Mouse (Mus musculus) intestine, embryonic 14.5 days (tissue): ENCODE measurements around the gene Gpr45. TPM values are rescaled to one million over a fixed set of nuclear protein-coding genes. Genes with fewer than 3 reads are reported as not detected.
A peak's percentile ranks its signal among the peaks of the same experiment; 100 is the strongest.

ENCODE experiments used
- ATAC-seq: fragments of 200-750 bp; cut with Nextera tagmentation; replicated peaks from 2 replicates; pipeline ENCODE4 v1.8.0; 2017; ENCODE audit warnings: low read depth, moderate number of reproducible peaks, moderate TSS enrichment, moderate library complexity; ENCODE audit not compliant: low FRiP score, low TSS enrichment
- DNase-seq: peaks from one replicate; pipeline ENCODE4 v3.0.0-alpha.2; 2018; ENCODE audit warnings: low spot score
- H3K27ac ChIP-seq: fragments of 300-500 bp; sonication (generic); 2 replicates; pipeline ENCODE4 v1.5.1; 2014; ENCODE audit warnings: low read depth, mild to moderate bottlenecking, control low read depth
- H3K27me3 ChIP-seq: fragments of 300-500 bp; sonication (generic); replicated peaks from 2 replicates; pipeline ENCODE4 v1.6.1; 2014; ENCODE audit warnings: low read length, control low read depth; ENCODE audit not compliant: control insufficient read depth, insufficient read depth
- H3K36me3 ChIP-seq: fragments of 300-500 bp; sonication (generic); 2 replicates; pipeline ENCODE4 v1.6.1; 2014; ENCODE audit warnings: low read length, control low read depth; ENCODE audit not compliant: control insufficient read depth, insufficient read depth
- H3K4me1 ChIP-seq: fragments of 300-500 bp; sonication (generic); replicated peaks from 2 replicates; pipeline ENCODE4 v1.6.1; 2014; ENCODE audit warnings: low read length, control low read depth, mixed read lengths; ENCODE audit not compliant: control insufficient read depth, insufficient read depth
- H3K4me2 ChIP-seq: fragments of 300-500 bp; sonication (generic); 2 replicates; pipeline ENCODE4 v1.6.1; 2014; ENCODE audit warnings: low read length
- H3K4me3 ChIP-seq: fragments of 300-500 bp; sonication (generic); 2 replicates; pipeline ENCODE4 v1.5.1; 2014; ENCODE audit warnings: low read depth, low read length, control low read depth, mixed read lengths
- H3K9ac ChIP-seq: fragments of 300-500 bp; sonication (generic); 2 replicates; pipeline ENCODE4 v1.6.1; 2014; ENCODE audit warnings: mild to moderate bottlenecking, low read length
- H3K9me3 ChIP-seq: fragments of 300-500 bp; sonication (generic); 2 replicates; pipeline ENCODE4 v1.6.1; 2016; ENCODE audit warnings: low read length, control low read depth; ENCODE audit not compliant: control insufficient read depth
- WGBS: fragments of 180-500 bp; shearing (Covaris S2); extraction: QIAGEN DNeasy Blood & Tissue Kit; methylation state at CpG from one replicate; pipeline ENCODE4 v1.1.7; 2014; 5-methylcytosine and 5-hydroxymethylcytosine counted together
- polyA plus RNA-seq: library from polyadenylated mRNA; unstranded; fragments of >200 nt; fragmentation: Nextera tagmentation; extraction: Ambion mirVana; gene quantifications from 2 replicates; pipeline ENCODE4 v1.2.1, GENCODE M21; 2014

Gene Gpr45
- 6.4 and 7.0 TPM in 2 replicates for polyA plus RNA-seq

- ATAC-seq, result peak; percentile 83
- peak within 1 kb of the TSS; percentile 63 for H3K4me3 ChIP-seq
- H3K27me3 ChIP-seq, result no peaks in the 10 kb centered on the region
- no peaks in the 10 kb centered on the region for H3K9me3 ChIP-seq
- H3K4me2 ChIP-seq, result peak within 1 kb of the TSS; percentile 78
- peak within 1 kb of the TSS; percentile 76 for H3K9ac ChIP-seq
- under 1% methylated on average over 63 of the region's 71 CpGs for WGBS
- no peaks in the 10 kb centered on the region for H3K36me3 ChIP-seq
- peak; percentile 77 for DNase-seq
- H3K4me1 ChIP-seq, result no peaks in the 10 kb centered on the region
- no peak within 1 kb of the TSS for H3K27ac ChIP-seq
These were observed at the start of gene Gpr45 for GRCm38 (mm10) chr1:42952734-42953481. Gene Gpr45 (plus strand): TSS chr1:42952872.

- 84% methylated on average over 11 of the region's 11 CpGs for WGBS
- DNase-seq, result no peak
- H3K9me3 ChIP-seq, result no peaks in the 10 kb centered on the region
These were observed 47.5 kb upstream of the Gpr45 start for GRCm38 (mm10) chr1:42905148-42905547.

DNA sequence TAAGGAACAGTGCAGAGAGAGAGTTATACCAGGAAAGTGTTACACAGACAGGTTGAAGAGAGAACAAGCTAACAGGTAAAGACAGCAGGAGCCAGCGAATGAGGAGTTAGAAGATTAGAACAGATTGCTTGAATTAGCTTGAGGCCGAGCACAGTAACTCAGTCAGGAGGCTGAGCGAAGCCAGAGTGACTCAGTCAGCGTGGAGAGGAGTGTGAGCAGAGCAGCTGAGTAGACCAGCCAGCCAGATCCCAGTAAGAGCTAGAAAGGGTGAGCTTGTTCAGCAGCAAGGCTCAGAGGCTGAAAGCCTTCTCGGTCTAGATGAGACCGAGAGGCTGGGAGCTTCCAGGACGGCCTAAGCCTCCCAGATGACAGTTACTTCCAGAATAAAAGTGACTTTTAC lies 46.0 kb upstream of the Gpr45 start:
- DNase-seq (no peak), ATAC-seq (no peak)
- Histone ChIP-seq H3K9ac (no peak overlapping the region), H3K36me3 (peaks cover 28% of the 10 kb centered on the region), H3K27me3 (no peaks in the 10 kb centered on the region), H3K27ac (no peak overlapping the region), H3K4me3 (no peak overlapping the region), H3K9me3 (no peaks in the 10 kb centered on the region), H3K4me2 (no peak overlapping the region), H3K4me1 (no peaks in the 10 kb centered on the region)
- WGBS, result 86% methylated on average over 7 of the region's 7 CpGs

More at GRCm38 (mm10) chr1:42905148-42905547, 47.5 kb upstream of the Gpr45 start:
- H3K27ac ChIP-seq, result no peak overlapping the region
- H3K4me1 ChIP-seq, result no peaks in the 10 kb centered on the region
- H3K27me3 ChIP-seq, result no peaks in the 10 kb centered on the region
- H3K36me3 ChIP-seq, result peaks cover 38% of the 10 kb centered on the region
- no peak overlapping the region for H3K4me2 ChIP-seq
- H3K4me3 ChIP-seq, result no peak overlapping the region
- ATAC-seq, result no peak
- no peak overlapping the region for H3K9ac ChIP-seq

DNA sequence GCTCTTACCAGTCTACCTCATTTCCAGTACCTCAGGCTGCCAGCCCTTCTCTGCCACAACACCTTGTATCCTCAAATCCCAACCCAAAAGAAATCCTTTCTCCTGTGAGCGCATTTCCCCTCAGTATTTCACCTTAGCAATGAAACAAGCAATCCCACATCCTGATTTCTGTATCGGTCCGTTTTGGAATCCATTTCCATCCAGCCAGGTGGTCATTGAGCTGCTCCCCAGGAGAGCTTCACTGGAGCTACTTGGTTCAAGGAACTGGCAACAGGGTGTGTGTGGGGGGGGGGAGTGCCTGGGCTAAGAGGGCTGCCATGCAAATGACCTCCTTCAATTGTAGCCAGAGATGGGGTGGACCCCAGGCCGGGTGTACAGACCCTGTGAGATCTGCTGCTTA lies 45.5 kb upstream of the Gpr45 start:
- peaks cover 28% of the 10 kb centered on the region for H3K36me3 ChIP-seq
- no peaks in the 10 kb centered on the region for H3K9me3 ChIP-seq
- H3K4me1 ChIP-seq, result no peaks in the 10 kb centered on the region

DNA sequence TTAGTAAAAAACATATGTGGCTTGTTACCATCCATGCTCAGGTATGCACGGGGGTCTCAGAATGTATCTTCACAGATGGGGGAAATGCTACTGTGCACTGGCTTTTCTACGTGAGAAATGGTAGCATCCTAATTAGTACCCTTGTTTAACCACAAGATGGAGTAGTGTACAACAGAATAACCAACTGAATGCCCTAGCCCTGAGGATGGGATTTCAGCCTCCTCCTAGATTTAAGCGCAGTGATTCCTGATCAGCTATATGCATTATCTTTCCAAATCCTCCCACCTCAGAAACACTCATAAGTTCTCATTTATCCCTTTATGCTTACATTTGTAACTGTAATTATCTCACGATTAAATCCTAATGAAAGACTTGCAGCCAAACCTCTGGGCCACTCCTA lies 37.6 kb upstream of the Gpr45 start:
- WGBS, result 17% methylated on average over 4 of the region's 4 CpGs

More for the DNA sequence above, 45.5 kb upstream of the Gpr45 start:
- DNase-seq (no peak), ATAC-seq (no peak)
- H3K4me3 ChIP-seq, result no peak overlapping the region
- WGBS, result 61% methylated on average over 4 of the region's 4 CpGs
- no peak overlapping the region for H3K27ac ChIP-seq
- no peak overlapping the region for H3K4me2 ChIP-seq
- no peaks in the 10 kb centered on the region for H3K27me3 ChIP-seq
- H3K9ac ChIP-seq, result no peak overlapping the region

DNA sequence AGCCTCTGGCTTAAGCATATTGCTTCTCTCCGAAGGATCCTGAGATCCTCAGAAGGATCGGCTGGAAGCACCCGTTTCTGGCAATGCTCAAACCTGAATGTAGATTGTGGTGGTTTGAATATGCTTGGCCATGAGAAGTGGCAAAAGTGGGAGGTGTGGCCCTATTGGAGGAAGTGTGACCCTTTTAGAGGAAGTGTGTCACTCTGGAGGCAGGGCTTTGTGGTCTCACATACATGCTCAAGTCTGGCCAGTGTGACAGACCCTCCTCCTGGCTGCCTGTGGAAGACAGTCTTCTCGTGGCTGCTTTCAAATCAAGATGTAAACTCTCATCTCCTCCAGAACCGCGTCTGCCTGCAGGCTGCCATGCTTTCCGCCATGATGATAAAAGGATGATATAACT lies 36.0 kb upstream of the Gpr45 start:
- Histone ChIP-seq H3K27me3 (no peaks in the 10 kb centered on the region), H3K4me3 (no peak overlapping the region), H3K4me1 (no peaks in the 10 kb centered on the region), H3K9me3 (no peaks in the 10 kb centered on the region), H3K4me2 (no peak overlapping the region), H3K36me3 (no peaks in the 10 kb centered on the region), H3K9ac (no peak overlapping the region), H3K27ac (no peak overlapping the region)
- 71% methylated on average over 7 of the region's 7 CpGs for WGBS
- DNase-seq (no peak), ATAC-seq (no peak)

More for the DNA sequence above, 37.6 kb upstream of the Gpr45 start:
- no peak overlapping the region for H3K27ac ChIP-seq
- H3K9ac ChIP-seq, result no peak overlapping the region
- no peaks in the 10 kb centered on the region for H3K36me3 ChIP-seq
- H3K4me1 ChIP-seq, result no peaks in the 10 kb centered on the region
- no peaks in the 10 kb centered on the region for H3K27me3 ChIP-seq
- no peak overlapping the region for H3K4me2 ChIP-seq
- no peaks in the 10 kb centered on the region for H3K9me3 ChIP-seq
- DNase-seq (no peak), ATAC-seq (peak; percentile 67)
- no peak overlapping the region for H3K4me3 ChIP-seq

GRCm38 (mm10) chr1:42917908-42918307 lies 34.8 kb upstream of the Gpr45 start:
- DNase-seq (no peak), ATAC-seq (peak; percentile 43; the same call in 1 of the 2 replicates)
- 9% methylated on average over 4 of the region's 4 CpGs for WGBS
- no peak overlapping the region for H3K27ac ChIP-seq
- H3K4me1 ChIP-seq, result no peaks in the 10 kb centered on the region
- no peak overlapping the region for H3K4me3 ChIP-seq
- H3K9ac ChIP-seq, result no peak overlapping the region
- no peaks in the 10 kb centered on the region for H3K27me3 ChIP-seq
- H3K36me3 ChIP-seq, result no peaks in the 10 kb centered on the region
- H3K4me2 ChIP-seq, result peak overlapping the region; percentile 4; the same call in 1 of the 2 replicates
- H3K9me3 ChIP-seq, result no peaks in the 10 kb centered on the region

- H3K27ac ChIP-seq, result no peak overlapping the region
- DNase-seq, result no peak
- no peak overlapping the region for H3K9ac ChIP-seq
- no peaks in the 10 kb centered on the region for H3K9me3 ChIP-seq
- 74% methylated on average over 5 of the region's 5 CpGs for WGBS
- no peak overlapping the region for H3K4me3 ChIP-seq
- no peaks in the 10 kb centered on the region for H3K27me3 ChIP-seq
- no peak overlapping the region for H3K4me2 ChIP-seq
- H3K36me3 ChIP-seq, result no peaks in the 10 kb centered on the region
- ATAC-seq, result no peak
- no peaks in the 10 kb centered on the region for H3K4me1 ChIP-seq
These were observed 28.7 kb upstream of the Gpr45 start for GRCm38 (mm10) chr1:42923924-42924323.

- WGBS, result 72% methylated on average over 1 of the region's 1 CpGs
- Histone ChIP-seq H3K27ac (no peak overlapping the region), H3K27me3 (no peaks in the 10 kb centered on the region), H3K36me3 (no peaks in the 10 kb centered on the region), H3K4me3 (no peak overlapping the region), H3K4me1 (no peaks in the 10 kb centered on the region), H3K9me3 (no peaks in the 10 kb centered on the region), H3K9ac (no peak overlapping the region), H3K4me2 (no peak overlapping the region)
- ATAC-seq, result no peak
- no peak for DNase-seq
These were observed 19.1 kb upstream of the Gpr45 start for GRCm38 (mm10) chr1:42933613-42934012.
